Comparison of ENCODE assay signal across 12 mouse cellular contexts in genomic region chr11:24094086-24094487, GRCm38 (mm10). TPM values are rescaled to one million over a fixed set of nuclear protein-coding genes. Genes with fewer than 3 reads are reported as not detected.
DNase-seq lines count a peak whose midpoint lies in the region; ATAC-seq lines count a peak whose summit lies in the region.
"Had no signal": no experiment of that assay in that cellular context is flagged by ENCODE, and none has a peak within 500 bp of the region (broad histone marks: within the 10 kb centered on the region; RNA-seq: fewer than 3 reads in every experiment).

No protein-coding gene starts in this region.

- H3K27ac ChIP-seq in embryonic facial prominence, embryonic 15.5 days (replicated peaks), result peak overlapping the region; percentile 51; the same call in 1 of the 2 replicates
- H3K27ac ChIP-seq in midbrain, embryonic 13.5 days, result peak overlapping the region; percentile 82; the same call in 1 of the 2 replicates

- H3K9me3 ChIP-seq in embryonic facial prominence, embryonic 15.5 days (replicated peaks), result no peaks in the 10 kb centered on the region
- H3K9me3 ChIP-seq in midbrain, embryonic 13.5 days, result no peaks in the 10 kb centered on the region
- H3K9me3 ChIP-seq: embryonic facial prominence, embryonic 13.5 days had no signal

- H3K36me3 ChIP-seq in embryonic facial prominence, embryonic 15.5 days, result no peaks in the 10 kb centered on the region
- H3K36me3 ChIP-seq in midbrain, embryonic 13.5 days, result peaks cover 11% of the 10 kb centered on the region

- peak; percentile 7; the same call in 1 of the 2 replicates for ATAC-seq in frontal cortex, adult (ENCODE audit: low TSS enrichment)
- ATAC-seq in embryonic facial prominence, embryonic 15.5 days (ENCODE audit: insufficient number of reproducible peaks, low FRiP score, low TSS enrichment, low read depth), result peak; percentile 15; the same call in 1 of the 2 replicates
- ATAC-seq in midbrain, embryonic 13.5 days, result peak; percentile 51; the same call in 1 of the 2 replicates

- H3K4me1 ChIP-seq in embryonic facial prominence, embryonic 15.5 days, result peaks cover 62% of the 10 kb centered on the region
- peaks cover 93% of the 10 kb centered on the region for H3K4me1 ChIP-seq in midbrain, embryonic 13.5 days (replicated peaks)

- no peak overlapping the region for H3K9ac ChIP-seq in embryonic facial prominence, embryonic 15.5 days
- no peak overlapping the region for H3K9ac ChIP-seq in midbrain, embryonic 13.5 days (replicated peaks)
- H3K9ac ChIP-seq: embryonic facial prominence, embryonic 13.5 days had no signal

- no peaks in the 10 kb centered on the region for H3K27me3 ChIP-seq in embryonic facial prominence, embryonic 15.5 days
- H3K27me3 ChIP-seq in midbrain, embryonic 13.5 days, result no peaks in the 10 kb centered on the region; the same call in 1 of the 2 replicates
- H3K27me3 ChIP-seq: embryonic facial prominence, embryonic 13.5 days had no signal

- no peak overlapping the region for H3K4me3 ChIP-seq in embryonic facial prominence, embryonic 15.5 days (replicated peaks)
- no peak overlapping the region for H3K4me3 ChIP-seq in midbrain, embryonic 13.5 days (replicated peaks)
- H3K4me3 ChIP-seq: embryonic facial prominence, embryonic 13.5 days had no signal

- intact Hi-C loops in left cerebral cortex, postnatal 4 days (cut with DNase I), result loop anchor here (10.0 kb wide), 1 partner anchor 621 kb away; no protein-coding TSS in a partner anchor
- intact Hi-C loops in left cerebral cortex, postnatal 10 days (cut with DNase I), result no loop called here

- 58% methylated on average over 5 of the region's 5 CpGs for WGBS in embryonic facial prominence, embryonic 15.5 days
- 46% methylated on average over 5 of the region's 5 CpGs for WGBS in midbrain, embryonic 13.5 days

- H3K4me2 ChIP-seq in embryonic facial prominence, embryonic 15.5 days (replicated peaks), result no peak overlapping the region
- H3K4me2 ChIP-seq in midbrain, embryonic 13.5 days (replicated peaks), result peak overlapping the region; percentile 29; the same call in 1 of the 2 replicates

- DNase-seq in frontal cortex, postnatal 25 days (ENCODE audit: low spot score in 2 of 2), result no peak
- peak; percentile 20 for DNase-seq in left cerebral cortex, postnatal 4 days
- DNase-seq in left cerebral cortex, postnatal 10 days (ENCODE audit: extremely low spot score in 1 of 2, low spot score in 2 of 2), result no peak
- DNase-seq in right cerebral cortex, postnatal 10 days (ENCODE audit: low spot score in 2 of 2), result no peak
- DNase-seq in urinary bladder, postnatal 14 days (ENCODE audit: low spot score), result no peak
- DNase-seq: lung, postnatal 36 days had no signal

RNA-seq across cellular contexts. Expression of gene Bcl11a, which starts 16.2 kb away (rescaled TPM):
- total RNA-seq in left cerebral cortex, postnatal 4 days (2021), result 100 to 1,000 TPM; 209 to 220 TPM
- total RNA-seq in left cerebral cortex, postnatal 10 days (2021), result 100 to 1,000 TPM; 142 to 145 TPM
- polyA plus RNA-seq in embryonic facial prominence, embryonic 15.5 days (2015; fragmentation: Nextera tagmentation; extraction: Ambion mirVana), result 41.7 and 43.0 TPM in 2 replicates
- 97.6 and 102 TPM in 2 replicates for polyA plus RNA-seq in midbrain, embryonic 13.5 days (2015; fragmentation: Nextera tagmentation; extraction: Ambion mirVana)

RNA-seq across cellular contexts. Expression of gene A830031A19Rik, which starts 19.2 kb away (rescaled TPM):
- total RNA-seq in left cerebral cortex, postnatal 4 days (2021), result under 1 TPM; 0.66 to 0.90 TPM
- total RNA-seq in left cerebral cortex, postnatal 10 days (2021), result under 1 TPM; 0.49 to 0.94 TPM
- polyA plus RNA-seq in embryonic facial prominence, embryonic 15.5 days (2015; fragmentation: Nextera tagmentation; extraction: Ambion mirVana), result not detected in 2 replicates
- not detected in 2 replicates for polyA plus RNA-seq in midbrain, embryonic 13.5 days (2015; fragmentation: Nextera tagmentation; extraction: Ambion mirVana)
- total RNA-seq: heart, postnatal 10 days had no signal
- polyA plus RNA-seq: embryonic facial prominence, embryonic 13.5 days; stomach, embryonic 14.5 days had no signal
